Mouse (Mus musculus) heart, adult 2 months (tissue): Measurements from ENCODE around the gene Ccdc8. TPM values are rescaled to one million over a fixed set of nuclear protein-coding genes. Genes with fewer than 3 reads are reported as not detected.

ENCODE experiments used
- DNase-seq, 2 experiments: peaks; one replicate each; pipeline ENCODE4 v3.0.0; 2021
- H3K27ac ChIP-seq: fragments of 200-600 bp; 2 replicates; pipeline ENCODE4 v1.8.1; 2022
- H3K27me3 ChIP-seq: fragments of 200-500 bp; 2 replicates; pipeline ENCODE4 v1.6.1; 2012; ENCODE audit warnings: mild to moderate bottlenecking, low read length, inconsistent platforms, mixed read lengths; ENCODE audit not compliant: control insufficient read depth, insufficient read depth
- H3K36me3 ChIP-seq: fragments of 200-500 bp; 2 replicates; pipeline ENCODE4 v1.6.1; 2012; ENCODE audit warnings: low read length, inconsistent platforms; ENCODE audit not compliant: control insufficient read depth, insufficient read depth
- H3K4me1 ChIP-seq: fragments of 200-500 bp; 2 replicates; pipeline ENCODE4 v1.6.1; 2011; ENCODE audit warnings: low read length; ENCODE audit not compliant: control insufficient read depth, insufficient read depth
- H3K4me3 ChIP-seq: fragments of 200-600 bp; 2 replicates; pipeline ENCODE4 v1.8.1; 2022
- H3K79me2 ChIP-seq: fragments of 200-500 bp; replicated peaks from 2 replicates; pipeline ENCODE4 v1.6.1; 2012; ENCODE audit warnings: mild to moderate bottlenecking, inconsistent platforms, low read length, moderate library complexity, mixed read lengths; ENCODE audit not compliant: control insufficient read depth, insufficient read depth
- H3K9ac ChIP-seq: fragments of 200-500 bp; 2 replicates; pipeline ENCODE4 v1.6.1; 2012; ENCODE audit warnings: low read depth, mild to moderate bottlenecking, control low read depth, inconsistent platforms, low read length, mixed read lengths
- CTCF ChIP-seq: fragments of 200-600 bp; IDR thresholded peaks from 2 replicates; pipeline ENCODE4 v1.8.1; 2022; ENCODE audit warnings: antibody characterized with exemption, mild to moderate bottlenecking, moderate library complexity
- EP300 ChIP-seq: fragments of 200-500 bp; IDR thresholded peaks from 2 replicates; pipeline ENCODE4 v1.6.1; 2011; ENCODE audit warnings: low read depth, low read length, control low read depth; ENCODE audit not compliant: insufficient read depth
- POLR2A ChIP-seq: fragments of 200-500 bp; IDR thresholded peaks from 2 replicates; pipeline ENCODE4 v1.6.1; 2011; ENCODE audit warnings: mild to moderate bottlenecking, low read depth, low read length, control low read depth; ENCODE audit not compliant: insufficient read depth
- WGBS: fragments of 180-500 bp; shearing (Covaris S2); methylation state at CpG from one replicate; pipeline ENCODE4 v1.1.7; 2018; 5-methylcytosine and 5-hydroxymethylcytosine counted together
- intact Hi-C: fragments of 180-260 bp; cut with DNase I; formaldehyde crosslinking; loops from one replicate; pipeline ENCODE4 v1.15.1; 2025
- polyA plus RNA-seq: library from polyadenylated mRNA; depleted of rRNA; stranded (reverse); fragments of >200 nt; gene quantifications from 2 replicates; pipeline ENCODE4 v1.2.3, GENCODE M21; 2012
- total RNA-seq, 2 experiments: library from RNA; stranded (reverse); gene quantifications; 2 replicates each; pipeline ENCODE4 v1.2.3; 2021

The Ccdc8 gene
- total and polyA plus RNA-seq, 3 experiments: 2.7 to 4.4 (median 4.0) TPM

- H3K9ac ChIP-seq: peak overlapping the region; percentile 98
- no peaks in the 10 kb centered on the region for H3K27me3 ChIP-seq
- TF ChIP-seq POLR2A: no peak
- TF ChIP-seq CTCF: peak; percentile 64
- TF ChIP-seq EP300: 0 out of 2 replicates have a peak, but pooled peaks have one; percentile 9
- no peak for DNase-seq
- intact Hi-C loops: loop anchor here (2.0 kb wide), 2 partner anchors 24 to 30 kb away; no protein-coding TSS in a partner anchor
- H3K4me1 ChIP-seq: peaks cover 39% of the 10 kb centered on the region
- peaks cover 2% of the 10 kb centered on the region for H3K36me3 ChIP-seq
- H3K79me2 ChIP-seq: peaks cover 10% of the 10 kb centered on the region; the same call in 1 of the 2 replicates
- peak overlapping the region; percentile 97 for H3K27ac ChIP-seq
- H3K4me3 ChIP-seq: peak overlapping the region; percentile 87
- 2% methylated on average over 24 of the region's 24 CpGs for WGBS
Measured at GRCm38 (mm10) chr7:17026710-17027587, 34.4 kb downstream of the Ccdc8 start.

GRCm38 (mm10) chr7:17027588-17028343, 35.3 kb downstream of the Ccdc8 start, which contains the start of gene Ppp5c:
Gene Ppp5c, minus strand, starts transcription at chr7:17027924.
- H3K27ac ChIP-seq: peak within 1 kb of the TSS; percentile 97
- H3K36me3 ChIP-seq: peaks cover 2% of the 10 kb centered on the region
- under 1% methylated on average over 58 of the region's 58 CpGs for WGBS
- TF ChIP-seq CTCF: no peak
- peak; percentile 62 for TF ChIP-seq POLR2A
- 0 out of 2 replicates have a peak, but pooled peaks have one; percentile 21 for TF ChIP-seq EP300
- no peaks in the 10 kb centered on the region for H3K27me3 ChIP-seq
- H3K79me2 ChIP-seq: peaks cover 7% of the 10 kb centered on the region; the same call in 1 of the 2 replicates
- intact Hi-C loops: loop anchor here (2.0 kb wide), 3 partner anchors 23 to 29 kb away; no protein-coding TSS in a partner anchor
- peak; percentile 90 to 93 for DNase-seq
- H3K9ac ChIP-seq: peak within 1 kb of the TSS; percentile 98
- H3K4me1 ChIP-seq: peaks cover 38% of the 10 kb centered on the region
- peak within 1 kb of the TSS; percentile 87 for H3K4me3 ChIP-seq

- H3K36me3 ChIP-seq: no peaks in the 10 kb centered on the region; the same call in 1 of the 2 replicates
- intact Hi-C loops: loop anchor here (2.0 kb wide), 1 partner anchor 22 kb away; no protein-coding TSS in a partner anchor
- peaks cover 27% of the 10 kb centered on the region for H3K4me1 ChIP-seq
- H3K9ac ChIP-seq: no peak overlapping the region
- DNase-seq: no peak
- peaks cover 7% of the 10 kb centered on the region; the same call in 1 of the 2 replicates for H3K79me2 ChIP-seq
- WGBS: 79% methylated on average over 7 of the region's 7 CpGs
- H3K27ac ChIP-seq: no peak overlapping the region
- TF ChIP-seq CTCF (no peak), POLR2A (no peak), EP300 (no peak)
- H3K27me3 ChIP-seq: no peaks in the 10 kb centered on the region
- no peak overlapping the region for H3K4me3 ChIP-seq
Measured at GRCm38 (mm10) chr7:17028923-17029322, 36.4 kb downstream of the Ccdc8 start.

- peaks cover 13% of the 10 kb centered on the region for H3K4me1 ChIP-seq
- peaks cover 7% of the 10 kb centered on the region; the same call in 1 of the 2 replicates for H3K79me2 ChIP-seq
- H3K4me3 ChIP-seq: no peak overlapping the region
- WGBS: 74% methylated on average over 7 of the region's 7 CpGs
- DNase-seq: no peak
- TF ChIP-seq CTCF (no peak), POLR2A (no peak), EP300 (no peak)
- H3K36me3 ChIP-seq: no peaks in the 10 kb centered on the region; the same call in 1 of the 2 replicates
- intact Hi-C loops: no loop called here
- no peak overlapping the region for H3K27ac ChIP-seq
- H3K27me3 ChIP-seq: no peaks in the 10 kb centered on the region
- no peak overlapping the region for H3K9ac ChIP-seq
Measured at GRCm38 (mm10) chr7:17030239-17030638, 37.7 kb downstream of the Ccdc8 start.

GRCm38 (mm10) chr7:17038018-17038695, 45.6 kb downstream of the Ccdc8 start:
- no peak for TF ChIP-seq POLR2A
- TF ChIP-seq EP300: no peak
- TF ChIP-seq CTCF: no peak
- Histone ChIP-seq H3K4me3 (no peak overlapping the region), H3K36me3 (no peaks in the 10 kb centered on the region), H3K27ac (no peak overlapping the region), H3K27me3 (no peaks in the 10 kb centered on the region), H3K9ac (no peak overlapping the region), H3K4me1 (no peaks in the 10 kb centered on the region), H3K79me2 (no peaks in the 10 kb centered on the region)
- WGBS: 79% methylated on average over 9 of the region's 9 CpGs
- intact Hi-C loops: no loop called here
- no peak for DNase-seq
